Mouse (Mus musculus): ENCODE results near the gene 4931414P19Rik.

GRCm38 (mm10) chr14:54610648-54611047 lies 4.9 kb upstream of the 4931414P19Rik start:
- TF ChIP-seq POLR2A (IDR thresholded peaks at IDR 0.05; ENCODE audit: extremely low read depth, insufficient read depth, low read length) (no peak), CTCF (IDR thresholded peaks at IDR 0.05; ENCODE audit: extremely low read depth, insufficient read depth, low read length) (no peak)
